Mouse (Mus musculus): ENCODE results near the gene Adcy10. TPM values are rescaled to one million over a fixed set of nuclear protein-coding genes. Genes with fewer than 3 reads are reported as not detected.

The Adcy10 gene
- polyA plus RNA-seq, 1 experiment from 2014 or later: not detected

- no peak for TF ChIP-seq CTCF (IDR thresholded peaks at IDR 0.05; ENCODE audit: low read depth)
- H3K9me3 ChIP-seq (ENCODE audit: low read depth, low read length): no peaks in the 10 kb centered on the region
- no peak overlapping the region for H3K27ac ChIP-seq (ENCODE audit: low read depth)
- WGBS: 82% methylated on average over 5 of the region's 5 CpGs
- H3K27me3 ChIP-seq (ENCODE audit: insufficient read depth, low read length): no peaks in the 10 kb centered on the region
- DNase-seq (no peak), ATAC-seq (ENCODE audit: insufficient read depth) (no peak)
- H3K4me1 ChIP-seq (ENCODE audit: insufficient read depth): peaks cover 13% of the 10 kb centered on the region
- H3K4me2 ChIP-seq: no peak overlapping the region
- peaks cover 10% of the 10 kb centered on the region; the same call in 1 of the 2 replicates for H3K36me3 ChIP-seq (ENCODE audit: insufficient read depth)
- no peak overlapping the region for H3K9ac ChIP-seq
- no peak overlapping the region for H3K4me3 ChIP-seq (ENCODE audit: low read depth, low read length)
Observed at GRCm38 (mm10) chr1:165625896-165626295, 140.9 kb downstream of the Adcy10 start.

Other genes with a start within 250 kb of the Adcy10 start
- 88.3 and 90.9 TPM in 2 replicates for gene Tiprl, start 248.2 kb upstream of the Adcy10 start, polyA plus RNA-seq (2014; fragmentation: Nextera tagmentation; extraction: Ambion mirVana)
- 1.4 TPM in 2 replicates for gene Gpr161, start 189.4 kb upstream of the Adcy10 start, polyA plus RNA-seq (2014; fragmentation: Nextera tagmentation; extraction: Ambion mirVana)
- 12.7 and 13.0 TPM in 2 replicates for gene Dcaf6, start 24.7 kb upstream of the Adcy10 start, polyA plus RNA-seq (2014; fragmentation: Nextera tagmentation; extraction: Ambion mirVana)
- gene Mpc2, start 24.5 kb upstream of the Adcy10 start, polyA plus RNA-seq (2014; fragmentation: Nextera tagmentation; extraction: Ambion mirVana): 110 and 127 TPM in 2 replicates
- 208 and 220 TPM in 2 replicates for gene Mpzl1, start 149.4 kb downstream of the Adcy10 start, polyA plus RNA-seq (2014; fragmentation: Nextera tagmentation; extraction: Ambion mirVana)
- 22.9 and 25.2 TPM in 2 replicates for gene Rcsd1, start 224.6 kb downstream of the Adcy10 start, polyA plus RNA-seq (2014; fragmentation: Nextera tagmentation; extraction: Ambion mirVana)